Mouse (Mus musculus): ENCODE measurements at regions not wholly inside any gene's neighbourhood (a gene's known extent, or its start where the extent isn't known, plus 50 kb on each side); places are given as distances from the start of the nearest gene placed in this dataset.

DNA sequence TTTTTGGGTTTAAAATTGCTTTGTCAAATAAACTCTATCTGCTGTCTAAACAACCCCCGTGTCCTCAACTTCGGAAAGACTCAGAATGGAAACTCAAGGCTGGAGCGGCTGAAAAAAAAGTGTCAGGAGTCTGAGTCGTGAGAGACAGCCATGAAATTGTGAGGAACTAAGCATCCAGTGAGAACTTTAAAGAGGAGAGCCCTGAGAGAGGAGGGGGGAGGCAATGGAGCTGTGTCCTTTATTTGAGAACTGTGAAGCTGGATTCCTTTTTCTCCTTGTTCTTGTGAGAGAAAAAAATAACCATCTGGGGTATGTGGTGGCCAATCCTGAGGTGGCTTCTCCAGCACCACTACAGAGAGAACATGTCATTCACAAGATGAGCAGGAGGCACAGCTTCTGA is 336.9 kb upstream of the Dynlrb2 start:
- intact Hi-C loops (cut with DNase I; ENCODE audit: low total_unique reads) = no loop called here

DNA sequence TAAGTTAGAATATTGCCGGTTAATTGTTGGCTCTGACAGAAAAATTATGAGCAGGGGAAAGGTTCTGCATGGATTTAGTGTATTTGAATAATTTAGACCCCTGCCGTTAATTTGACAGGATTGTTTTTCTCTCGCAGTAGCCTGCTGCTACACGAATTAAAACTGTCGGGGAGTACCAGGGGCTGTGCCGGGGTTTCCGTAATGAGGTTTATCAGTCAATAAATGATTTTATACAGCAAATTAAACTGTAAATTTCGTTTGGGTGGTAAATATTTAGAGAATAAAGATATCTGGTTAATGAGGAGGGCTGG is 339.8 kb upstream of the Dynlrb2 start:
- intact Hi-C loops (cut with DNase I; ENCODE audit: low total_unique reads) = no loop called here

More for the DNA sequence above, 336.9 kb upstream of the Dynlrb2 start:
- DNase-seq = no peak

DNA sequence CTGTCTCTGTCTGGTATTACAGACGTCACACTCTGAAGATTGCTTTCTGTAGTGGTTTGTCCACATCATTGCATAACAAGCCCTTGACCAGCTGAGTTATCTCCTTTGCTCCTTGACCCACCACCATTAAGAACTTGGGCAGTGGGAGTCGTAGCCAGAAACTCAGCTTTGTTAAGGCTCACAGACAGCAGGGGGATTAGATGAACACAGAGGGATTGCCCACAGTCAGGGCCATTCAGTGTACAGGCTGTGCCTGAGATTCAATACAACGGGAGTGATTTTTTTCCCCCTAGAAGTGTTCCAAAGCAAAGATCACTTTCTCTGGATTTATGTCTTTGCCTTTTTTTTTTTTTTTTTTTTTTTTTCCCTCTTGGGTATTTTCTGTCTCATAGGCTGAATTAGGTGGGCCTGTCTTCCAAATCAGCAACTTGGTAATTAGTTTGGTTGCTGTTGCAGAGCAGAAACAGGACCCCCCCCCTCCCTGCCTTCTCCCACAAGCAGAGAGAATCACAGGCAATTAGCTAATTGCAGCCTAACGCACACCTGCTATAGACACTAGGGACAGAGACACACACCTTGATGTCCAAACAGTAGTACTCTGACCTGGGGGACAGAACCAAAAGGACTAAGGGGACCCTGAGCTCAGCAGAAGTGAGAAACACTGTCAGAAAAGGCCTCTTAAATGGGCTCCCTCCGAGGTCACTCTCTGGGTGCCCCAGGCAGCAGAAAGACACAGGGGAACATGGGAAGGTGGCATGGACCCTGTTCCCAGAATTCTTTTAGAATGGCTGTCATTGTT is 340.4 kb upstream of the Dynlrb2 start:
- DNase-seq = no peak
- intact Hi-C loops (cut with DNase I; ENCODE audit: low total_unique reads) = no loop called here

More for the DNA sequence above, 339.8 kb upstream of the Dynlrb2 start:
- DNase-seq = no peak

DNA sequence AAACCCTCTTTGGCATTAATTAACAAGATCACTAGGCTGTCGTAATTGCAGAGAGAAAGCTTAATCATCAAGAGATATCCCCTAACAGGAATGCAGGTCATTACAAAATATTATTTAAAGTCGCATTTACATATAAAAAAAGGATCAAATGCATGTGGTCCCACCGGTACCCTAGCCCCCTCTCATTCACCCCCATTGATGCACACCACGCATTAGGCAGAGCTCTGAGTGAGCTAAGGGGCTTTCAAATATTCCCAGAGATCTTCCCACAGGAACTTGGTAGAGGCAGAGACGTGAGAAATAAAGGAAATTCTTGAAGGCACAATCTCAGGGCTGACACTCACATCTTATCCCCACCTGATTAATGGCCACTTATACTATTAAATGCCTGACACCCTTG is 343.8 kb upstream of the Dynlrb2 start:
- intact Hi-C loops (cut with DNase I; ENCODE audit: low total_unique reads) = no loop called here
- no peak for DNase-seq

DNA sequence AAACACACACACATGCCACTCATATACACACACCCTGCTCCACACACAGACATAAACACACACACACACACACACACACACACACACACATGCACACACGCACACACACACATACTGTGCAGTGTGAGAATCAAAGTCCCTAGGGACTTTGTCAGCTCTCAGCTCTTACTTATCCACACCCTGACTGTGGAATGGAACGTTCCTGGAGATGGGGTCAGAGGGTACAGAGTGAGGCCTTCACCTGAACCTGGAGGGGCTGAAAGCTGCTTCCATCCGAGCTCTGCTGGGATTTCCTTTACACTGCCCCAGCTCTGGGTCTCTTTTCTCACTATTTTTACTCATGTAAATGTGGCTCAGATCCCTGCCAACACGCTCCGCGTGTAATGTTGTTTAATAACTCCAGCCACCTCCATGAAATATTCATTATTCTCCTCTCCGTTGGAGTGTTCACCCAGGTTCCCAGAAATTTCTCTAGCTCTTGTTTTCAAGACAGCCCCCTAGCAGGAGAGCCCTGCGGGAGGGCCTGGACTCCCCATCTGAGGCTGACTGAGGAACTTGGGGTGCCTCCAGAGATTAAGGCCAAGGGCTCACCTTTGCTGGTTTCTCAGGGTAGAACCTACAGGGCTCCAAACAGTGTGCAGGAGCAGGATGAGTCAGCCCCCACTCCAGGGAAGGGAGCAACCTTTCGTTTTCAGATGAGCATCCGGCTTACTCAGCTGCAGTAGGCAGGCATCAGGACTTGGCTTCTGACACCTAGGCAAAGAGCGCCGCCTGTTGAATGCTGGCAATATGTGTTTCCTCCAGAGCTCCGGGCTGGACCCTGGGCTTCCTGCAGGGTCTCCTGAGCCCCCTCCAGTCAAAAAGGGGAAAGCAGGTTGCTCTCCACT is 360.8 kb upstream of the Dynlrb2 start:
- intact Hi-C loops (cut with DNase I; ENCODE audit: low total_unique reads) = no loop called here
- peak; percentile 32 for DNase-seq

DNA sequence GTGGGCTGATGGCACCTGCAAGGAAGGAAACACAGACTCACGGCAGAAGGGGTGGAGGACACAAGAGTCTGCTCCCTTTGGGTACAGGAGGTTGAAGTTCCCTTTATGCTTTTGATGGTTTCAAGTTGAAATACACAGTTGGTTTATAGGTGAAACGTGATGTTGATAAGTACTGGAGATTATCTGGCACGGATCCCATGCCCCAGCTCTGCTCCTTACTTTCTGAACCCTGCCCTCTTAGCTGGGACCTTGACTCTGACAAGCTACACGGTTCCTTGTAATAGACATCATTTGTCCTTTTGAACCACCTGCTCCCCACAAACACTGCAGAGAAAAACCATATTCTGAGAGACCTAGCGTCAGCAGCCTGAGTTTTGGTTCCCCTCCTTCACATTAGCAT is 363.4 kb upstream of the Dynlrb2 start:
- intact Hi-C loops (cut with DNase I; ENCODE audit: low total_unique reads) = no loop called here
- DNase-seq = no peak

DNA sequence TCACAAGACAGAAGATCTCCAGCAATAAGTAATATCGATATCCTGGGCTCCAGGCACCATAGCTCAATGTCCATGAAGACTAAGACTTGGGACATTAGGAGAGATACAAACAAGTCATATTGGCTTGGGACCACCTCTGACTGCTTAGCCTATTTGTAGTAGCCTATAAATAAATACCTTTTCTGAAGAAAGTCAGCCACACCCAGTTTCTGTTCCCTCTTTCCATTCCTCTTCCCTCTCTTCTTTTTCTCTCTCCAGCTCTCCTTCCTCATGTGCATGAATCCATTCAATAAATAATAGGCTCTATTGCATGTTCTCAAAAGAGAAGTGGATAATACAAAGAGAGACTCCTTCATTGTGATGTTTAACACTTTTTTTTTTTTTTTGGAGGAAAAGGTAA is 364.8 kb upstream of the Dynlrb2 start:
- intact Hi-C loops (cut with DNase I; ENCODE audit: low total_unique reads) = no loop called here
- DNase-seq = no peak

DNA sequence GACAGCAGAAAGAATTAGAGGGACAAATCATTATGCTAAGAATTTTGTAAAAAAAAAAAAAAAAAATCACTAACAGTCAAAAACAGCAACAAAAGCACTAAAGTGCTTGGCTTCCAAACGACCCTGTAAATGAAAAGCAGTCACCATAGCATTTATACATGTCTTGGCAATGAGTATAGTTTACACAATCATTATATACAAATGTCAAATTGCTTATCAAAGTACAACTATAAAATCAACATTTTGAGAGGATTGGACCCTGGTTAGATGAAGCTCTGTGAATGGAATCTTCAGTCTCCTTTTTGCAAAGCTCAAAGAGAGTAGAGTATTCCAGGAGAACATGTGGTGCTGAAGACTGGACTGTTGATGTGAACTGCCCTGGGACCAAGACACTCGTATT is 367.0 kb upstream of the Dynlrb2 start:
- intact Hi-C loops (cut with DNase I; ENCODE audit: low total_unique reads) = no loop called here
- DNase-seq = no peak

DNA sequence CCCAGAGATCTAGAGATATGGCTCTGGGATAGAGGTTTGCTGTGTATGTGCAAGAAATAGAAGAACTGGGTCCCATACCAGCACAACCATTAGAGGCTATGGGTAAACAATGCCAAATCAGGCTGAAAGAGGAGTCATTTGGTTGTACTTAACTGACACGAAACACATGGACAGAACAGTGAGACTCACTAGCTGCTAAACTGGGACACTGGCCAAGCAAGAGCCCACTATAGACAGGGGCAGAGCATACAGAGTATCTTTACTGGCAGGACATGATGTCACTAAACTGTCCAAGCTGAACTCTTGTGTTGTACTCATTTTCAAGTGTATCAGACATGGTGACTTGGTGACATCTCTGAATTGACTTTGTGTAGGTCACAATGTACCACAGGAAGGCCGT is 371.3 kb upstream of the Dynlrb2 start:
- DNase-seq = no peak
- intact Hi-C loops (cut with DNase I; ENCODE audit: low total_unique reads) = no loop called here

DNA sequence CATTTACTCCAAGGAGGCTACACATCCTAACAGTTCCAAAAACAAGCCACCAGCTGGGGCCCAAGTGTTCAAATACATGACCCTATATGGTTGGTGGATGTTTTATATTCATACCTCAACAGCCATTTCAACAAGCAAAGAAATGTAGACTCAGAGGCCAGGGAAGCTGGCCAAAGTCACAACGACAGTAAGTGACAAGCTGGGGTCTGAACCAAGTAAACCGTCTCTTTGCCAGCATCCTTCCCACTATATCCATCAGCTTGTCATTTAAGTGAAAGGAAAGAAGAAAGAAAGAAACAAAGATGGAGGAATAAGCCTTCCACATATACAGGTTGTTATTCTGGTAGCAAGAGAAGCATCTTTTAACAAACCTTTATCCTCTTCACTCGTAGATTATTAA is 371.7 kb upstream of the Dynlrb2 start:
- intact Hi-C loops (cut with DNase I; ENCODE audit: low total_unique reads) = no loop called here

DNA sequence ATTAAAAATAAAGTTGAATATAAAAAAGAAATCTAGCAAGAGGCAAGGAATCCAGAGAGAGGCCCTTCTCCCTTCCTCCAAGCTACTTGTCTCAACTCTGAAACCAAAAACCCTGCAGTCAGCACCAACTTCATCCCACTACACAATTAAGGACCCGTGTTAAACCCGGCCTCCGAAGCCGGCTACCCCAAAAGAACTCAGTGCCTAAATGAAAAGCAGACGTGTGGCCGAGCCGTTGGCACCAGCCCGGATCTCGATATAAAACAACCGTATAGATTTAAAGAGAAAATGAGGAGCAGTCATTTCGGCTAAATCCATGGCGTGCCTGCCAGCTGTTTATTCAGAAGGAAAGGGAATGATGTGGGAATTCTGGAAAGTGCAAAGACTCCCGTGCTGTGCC is 384.7 kb upstream of the Dynlrb2 start:
- no peak for DNase-seq
- intact Hi-C loops (cut with DNase I; ENCODE audit: low total_unique reads) = no loop called here

More for the DNA sequence above, 371.7 kb upstream of the Dynlrb2 start:
- DNase-seq = no peak

DNA sequence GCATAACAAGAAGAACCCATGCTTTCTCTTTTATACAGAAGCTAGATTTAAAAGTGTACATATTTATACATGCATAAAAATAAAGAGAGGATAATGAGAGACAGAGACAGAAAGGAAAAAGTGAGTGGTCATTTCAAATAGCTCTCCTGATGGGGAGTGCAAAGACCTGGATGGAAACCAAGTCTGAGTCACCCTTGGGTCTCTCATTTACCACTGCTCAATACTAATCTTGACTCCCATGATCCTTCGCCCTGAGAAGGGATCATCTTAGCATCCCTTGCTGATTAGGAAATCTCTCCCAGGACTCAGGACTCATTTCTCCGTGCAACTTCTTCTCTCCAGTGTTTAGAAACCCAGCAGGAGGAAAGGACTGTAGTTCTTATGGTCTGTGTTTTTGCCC is 386.9 kb upstream of the Dynlrb2 start:
- intact Hi-C loops (cut with DNase I; ENCODE audit: low total_unique reads) = no loop called here

DNA sequence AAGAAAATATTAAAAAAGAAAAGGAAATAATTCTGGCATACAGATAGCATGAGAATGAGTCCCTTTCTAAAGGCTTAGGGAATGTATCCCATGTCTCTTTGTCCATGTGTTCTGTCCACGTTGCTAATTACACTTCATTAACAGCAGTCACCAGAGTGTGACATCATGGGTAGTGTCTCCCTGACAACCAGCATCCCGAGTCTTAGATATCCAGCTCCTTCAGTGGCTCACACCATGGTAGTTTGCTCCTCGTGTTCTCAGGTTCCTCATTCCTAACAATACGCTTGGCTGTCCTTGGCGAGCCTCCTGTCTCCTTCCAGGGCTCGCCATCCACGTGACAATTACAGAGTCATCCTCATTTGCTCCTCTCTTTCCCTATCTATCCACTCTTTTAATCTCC is 388.1 kb upstream of the Dynlrb2 start:
- DNase-seq = no peak
- intact Hi-C loops (cut with DNase I; ENCODE audit: low total_unique reads) = no loop called here

More for the DNA sequence above, 386.9 kb upstream of the Dynlrb2 start:
- no peak for DNase-seq

DNA sequence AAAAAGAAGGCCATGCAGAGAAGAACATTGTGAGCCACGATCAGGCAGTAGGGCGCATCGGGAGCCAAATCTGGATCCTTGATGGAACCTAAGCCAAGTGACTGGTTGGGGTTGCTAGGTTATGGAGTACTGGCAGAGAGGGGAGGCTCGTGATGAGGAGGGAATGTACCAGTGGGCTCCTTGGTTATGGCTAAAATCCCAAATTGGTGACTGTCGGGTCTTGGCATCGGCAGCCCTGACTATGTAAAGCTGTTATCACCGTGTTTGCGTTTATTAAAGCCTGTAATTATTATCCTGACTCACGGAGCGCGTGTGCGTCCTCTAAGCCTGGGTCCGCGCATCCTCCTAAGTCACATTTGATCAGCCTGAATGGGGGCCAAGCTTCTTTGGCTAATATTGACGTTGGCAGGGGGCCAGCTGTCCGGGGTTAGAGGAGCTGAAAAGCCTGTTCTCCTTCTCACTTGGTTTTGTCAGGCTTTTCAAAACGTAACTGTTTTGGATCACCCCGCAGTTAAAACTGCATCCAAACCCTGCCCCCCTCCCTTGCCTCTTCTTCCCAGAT is 388.9 kb upstream of the Dynlrb2 start:
- intact Hi-C loops (cut with DNase I; ENCODE audit: low total_unique reads) = no loop called here
- DNase-seq = peak; percentile 61

DNA sequence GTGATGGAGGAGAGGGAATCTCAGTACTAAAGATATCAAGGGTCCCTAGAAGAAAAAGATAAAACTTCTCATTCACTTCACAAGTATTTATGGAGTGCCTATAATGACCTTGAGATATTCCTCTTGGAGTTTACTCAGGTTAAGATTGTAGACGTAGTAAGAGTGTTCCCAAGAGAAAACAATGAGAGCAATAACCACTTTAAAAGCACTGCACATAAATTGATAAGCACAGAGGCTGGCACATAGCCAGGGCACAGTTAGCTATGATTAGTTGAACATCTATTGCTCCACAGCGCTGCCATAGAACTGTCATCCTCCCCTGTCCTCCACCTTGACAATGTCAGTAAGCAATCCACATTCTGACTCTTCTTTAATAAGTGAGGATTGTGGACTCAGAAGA is 389.8 kb upstream of the Dynlrb2 start:
- DNase-seq = no peak
- intact Hi-C loops (cut with DNase I; ENCODE audit: low total_unique reads) = no loop called here

DNA sequence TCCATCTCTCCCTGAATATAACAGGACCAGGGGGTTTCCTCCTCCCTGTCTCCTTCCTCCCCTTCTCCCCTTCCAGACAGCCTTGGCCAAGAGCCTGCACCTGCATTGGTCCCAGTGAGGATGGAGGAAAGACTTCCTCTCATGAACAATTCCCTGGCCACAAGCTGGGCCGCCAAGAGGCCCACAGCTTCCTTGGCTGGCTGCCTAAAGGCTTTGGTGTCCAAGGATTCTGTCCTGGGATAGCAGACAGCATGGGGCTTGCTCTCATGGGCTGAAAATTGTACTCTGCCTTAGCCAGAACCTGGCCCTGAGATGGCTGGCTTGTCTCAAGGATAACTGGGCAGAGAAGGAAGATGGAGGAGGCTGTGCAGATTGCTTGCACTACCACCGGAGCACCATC is 390.3 kb upstream of the Dynlrb2 start:
- intact Hi-C loops (cut with DNase I; ENCODE audit: low total_unique reads) = no loop called here
- peak; percentile 67 for DNase-seq

DNA sequence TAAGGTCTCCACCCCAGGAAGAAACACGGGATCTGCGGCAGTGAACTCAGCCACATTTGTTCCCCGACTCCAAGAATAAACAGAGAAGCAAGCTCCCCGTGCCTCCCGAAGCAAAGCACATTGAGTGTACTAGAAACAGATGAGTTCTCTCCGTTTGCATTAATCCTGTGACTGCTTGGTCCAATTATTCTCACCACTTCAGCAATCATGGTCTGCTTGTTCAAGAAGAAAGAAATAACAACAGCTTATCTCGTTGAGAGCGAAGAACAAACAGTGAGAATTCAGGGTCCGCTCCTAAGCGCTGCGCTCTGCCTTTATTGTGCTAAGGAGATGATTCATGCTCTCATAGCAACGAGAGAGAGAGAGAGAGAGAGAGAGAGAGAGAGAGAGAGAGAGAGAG is 393.6 kb upstream of the Dynlrb2 start:
- intact Hi-C loops (cut with DNase I; ENCODE audit: low total_unique reads) = no loop called here
- DNase-seq = no peak

DNA sequence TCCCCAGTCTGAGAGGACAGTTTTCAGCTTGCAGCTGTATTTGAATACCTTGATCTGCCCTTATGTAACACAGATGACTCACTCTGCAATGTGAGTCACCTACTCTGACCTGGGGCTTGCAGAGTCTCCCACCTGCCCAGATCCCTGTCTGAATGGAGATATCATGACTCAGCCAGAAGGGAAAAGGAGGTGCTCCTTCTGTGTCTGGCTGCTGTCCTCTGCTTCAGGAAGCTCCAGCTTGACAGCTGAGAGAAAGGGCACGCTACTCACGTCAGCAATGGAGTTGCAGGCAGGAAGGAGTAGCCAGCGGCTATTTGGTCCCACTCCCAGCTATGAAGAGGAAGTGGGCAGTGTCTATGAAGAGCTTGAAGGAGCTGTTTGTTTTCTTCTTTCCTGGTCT is 389.1 kb upstream of the Maf start:
- no peak for DNase-seq
- intact Hi-C loops (cut with DNase I; ENCODE audit: low total_unique reads) = no loop called here

DNA sequence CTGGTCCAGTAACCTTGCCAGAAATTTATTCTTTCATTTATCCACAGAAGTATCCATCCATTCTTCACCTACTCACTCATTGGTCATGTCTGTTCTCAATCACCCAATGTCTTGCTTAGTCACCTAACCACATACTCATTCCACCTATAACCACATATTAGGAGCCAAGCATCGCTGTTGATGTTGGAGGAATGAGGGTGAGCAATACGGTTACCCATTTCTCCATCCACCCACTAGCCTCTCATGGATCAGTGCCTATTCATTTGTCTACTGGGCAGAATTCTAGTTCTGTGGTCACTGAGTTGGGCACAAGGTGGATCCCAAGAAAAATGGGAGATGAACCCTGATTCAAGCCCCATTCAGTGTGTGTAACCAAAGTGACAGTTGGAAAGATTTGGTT is 375.6 kb upstream of the Maf start:
- DNase-seq = no peak
- intact Hi-C loops (cut with DNase I; ENCODE audit: low total_unique reads) = no loop called here

DNA sequence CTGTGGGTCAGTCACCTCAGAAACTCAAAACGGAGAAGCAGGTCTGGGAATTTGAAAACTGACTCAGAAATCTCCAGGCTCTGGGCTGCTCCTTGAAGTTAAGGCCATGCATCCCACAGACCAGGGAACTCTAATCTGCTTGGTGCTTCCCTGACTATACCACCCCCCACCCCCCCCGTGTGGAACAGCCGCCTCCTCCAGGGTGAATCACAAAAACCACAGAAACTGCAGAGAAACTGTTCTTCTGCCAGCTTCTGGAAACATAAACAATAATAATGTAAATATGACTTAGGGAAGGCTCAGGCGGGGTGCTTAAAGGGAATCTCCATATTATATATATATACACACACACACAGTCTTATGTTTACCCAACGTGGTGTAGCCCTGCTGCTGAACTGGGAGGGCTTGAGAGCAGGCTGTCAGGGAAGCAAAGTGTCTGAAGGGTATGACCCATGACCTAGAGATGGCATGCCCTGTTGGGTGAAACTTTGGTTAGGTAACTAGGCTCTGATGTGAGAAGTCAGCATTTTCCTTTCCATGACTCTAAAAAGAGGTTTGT is 371.3 kb upstream of the Maf start:
- intact Hi-C loops (cut with DNase I; ENCODE audit: low total_unique reads) = no loop called here
- DNase-seq = no peak
